Mouse (Mus musculus) intestine, postnatal 0 days (tissue): ENCODE results near the gene Slc25a41. TPM values are rescaled to one million over a fixed set of nuclear protein-coding genes. Genes with fewer than 3 reads are reported as not detected.

Experiments
- ATAC-seq: fragments of 200-750 bp; cut with Nextera tagmentation; 2 replicates; pipeline ENCODE4 v1.8.0; 2017; ENCODE audit warnings: mild to moderate bottlenecking, moderate TSS enrichment, moderate library complexity
- H3K27ac ChIP-seq: fragments of 300-500 bp; sonication (generic); 2 replicates; pipeline ENCODE4 v1.5.1; 2014; ENCODE audit warnings: mild to moderate bottlenecking, low read depth, low read length, moderate library complexity
- H3K27me3 ChIP-seq: fragments of 300-500 bp; sonication (generic); replicated peaks from 2 replicates; pipeline ENCODE4 v1.6.1; 2014; ENCODE audit warnings: low read length, mixed read lengths; ENCODE audit not compliant: control insufficient read depth, insufficient read depth
- H3K36me3 ChIP-seq: fragments of 300-500 bp; sonication (generic); 2 replicates; pipeline ENCODE4 v1.6.1; 2014; ENCODE audit warnings: mild to moderate bottlenecking, moderate library complexity; ENCODE audit not compliant: control insufficient read depth, insufficient read depth
- H3K4me1 ChIP-seq: fragments of 300-500 bp; sonication (generic); replicated peaks from 2 replicates; pipeline ENCODE4 v1.6.1; 2014; ENCODE audit warnings: antibody characterized with exemption, low read length, mixed read lengths; ENCODE audit not compliant: control insufficient read depth, insufficient read depth
- H3K4me2 ChIP-seq: fragments of 300-500 bp; sonication (generic); replicated peaks from 2 replicates; pipeline ENCODE4 v1.6.1; 2014; ENCODE audit warnings: low read depth, mild to moderate bottlenecking, moderate library complexity
- H3K4me3 ChIP-seq: fragments of 300-500 bp; sonication (generic); 2 replicates; pipeline ENCODE4 v1.5.1; 2014; ENCODE audit warnings: low read depth, low read length
- H3K9ac ChIP-seq: fragments of 300-500 bp; sonication (generic); 2 replicates; pipeline ENCODE4 v1.6.1; 2014; ENCODE audit warnings: mild to moderate bottlenecking, low read depth, low read length
- H3K9me3 ChIP-seq: fragments of 300-500 bp; sonication (generic); 2 replicates; pipeline ENCODE4 v1.6.1; 2016; ENCODE audit warnings: mixed run types; ENCODE audit not compliant: control insufficient read depth
- CTCF ChIP-seq: sonication (generic); IDR thresholded peaks from 2 replicates; pipeline ENCODE4 v1.5.1; 2016; ENCODE audit warnings: low read depth, mild to moderate bottlenecking, control low read depth, antibody characterized with exemption, moderate library complexity
- WGBS: fragments of 180-500 bp; shearing (Covaris S2); extraction: QIAGEN DNeasy Blood & Tissue Kit; methylation state at CpG from one replicate; pipeline ENCODE4 v1.1.7; 2014; 5-methylcytosine and 5-hydroxymethylcytosine counted together
- polyA plus RNA-seq: library from polyadenylated mRNA; unstranded; fragments of >200 nt; fragmentation: Nextera tagmentation; extraction: Ambion mirVana; gene quantifications from 2 replicates; pipeline ENCODE4 v1.2.1, GENCODE M21; 2015

Gene Slc25a41
- polyA plus RNA-seq, 1 experiment from 2014 or later = not detected

DNA sequence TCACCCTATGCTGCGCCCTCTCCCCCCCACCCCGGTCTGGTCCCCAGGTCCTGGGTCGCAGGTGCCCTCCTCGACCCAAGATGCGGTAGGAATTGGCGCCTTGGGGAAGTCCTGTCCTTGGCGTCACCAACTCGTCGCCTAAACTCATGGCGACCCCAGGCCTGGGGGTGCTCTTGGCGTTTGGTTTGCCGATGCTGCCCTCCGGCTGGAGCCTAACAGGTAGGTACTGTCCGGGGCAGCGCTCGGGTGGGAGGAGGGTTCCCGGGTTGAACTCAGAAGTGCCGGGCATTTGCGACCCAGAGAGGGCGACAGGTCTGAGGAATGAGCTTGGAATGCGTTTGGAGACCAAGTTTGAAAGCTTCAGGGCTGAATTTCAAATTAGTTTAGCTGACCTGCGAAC is 21.1 kb upstream of the Slc25a41 start:
- TF ChIP-seq CTCF = no peak
- peak overlapping the region; percentile 63 for H3K4me3 ChIP-seq
- H3K27ac ChIP-seq = peak overlapping the region; percentile 98
- H3K36me3 ChIP-seq = peaks cover 19% of the 10 kb centered on the region; the same call in 1 of the 2 replicates
- H3K27me3 ChIP-seq = peaks cover 8% of the 10 kb centered on the region; the same call in 1 of the 2 replicates
- H3K4me1 ChIP-seq = peaks cover 12% of the 10 kb centered on the region; the same call in 1 of the 2 replicates
- no peak for ATAC-seq
- no peaks in the 10 kb centered on the region for H3K9me3 ChIP-seq
- WGBS = under 1% methylated on average over 22 of the region's 22 CpGs
- peak overlapping the region; percentile 73 for H3K9ac ChIP-seq
- H3K4me2 ChIP-seq = peak overlapping the region; percentile 98

DNA sequence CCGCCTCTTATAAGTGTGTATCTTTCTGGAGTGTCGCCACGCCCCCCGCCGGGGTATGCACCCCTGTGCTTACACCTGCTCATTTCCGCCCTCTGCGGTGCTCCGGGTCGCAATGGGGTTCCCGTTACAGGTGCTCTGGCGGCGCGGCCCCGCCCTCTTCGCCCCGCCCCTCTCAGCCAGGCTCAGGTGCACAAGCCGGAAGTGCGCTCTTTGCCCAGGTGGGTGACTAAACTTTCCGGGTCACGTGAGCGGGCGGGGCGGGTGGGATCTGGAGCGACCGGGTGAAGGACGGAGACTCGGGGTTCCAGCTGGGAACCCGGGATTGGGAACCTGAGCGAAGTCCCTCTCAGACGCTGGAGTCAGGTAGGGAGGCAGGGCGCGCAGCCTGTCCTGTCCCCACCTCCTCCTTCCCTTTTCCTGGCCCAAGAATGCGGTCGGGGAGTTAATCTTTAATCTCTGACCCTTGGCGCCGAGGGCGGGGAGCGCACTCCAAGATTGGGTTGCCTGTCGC is 20.6 kb upstream of the Slc25a41 start:
- Histone ChIP-seq H3K4me2 (peak overlapping the region; percentile 98), H3K27ac (peak overlapping the region; percentile 98), H3K36me3 (peaks cover 19% of the 10 kb centered on the region; the same call in 1 of the 2 replicates), H3K9ac (peak overlapping the region; percentile 73), H3K9me3 (no peaks in the 10 kb centered on the region), H3K4me1 (peaks cover 12% of the 10 kb centered on the region; the same call in 1 of the 2 replicates), H3K4me3 (peak overlapping the region; percentile 63), H3K27me3 (peaks cover 8% of the 10 kb centered on the region; the same call in 1 of the 2 replicates)
- WGBS = 1% methylated on average over 38 of the region's 39 CpGs
- peak; percentile 80 for ATAC-seq
- 0 out of 2 replicates have a peak, but pooled peaks have one; percentile 12 for TF ChIP-seq CTCF

DNA sequence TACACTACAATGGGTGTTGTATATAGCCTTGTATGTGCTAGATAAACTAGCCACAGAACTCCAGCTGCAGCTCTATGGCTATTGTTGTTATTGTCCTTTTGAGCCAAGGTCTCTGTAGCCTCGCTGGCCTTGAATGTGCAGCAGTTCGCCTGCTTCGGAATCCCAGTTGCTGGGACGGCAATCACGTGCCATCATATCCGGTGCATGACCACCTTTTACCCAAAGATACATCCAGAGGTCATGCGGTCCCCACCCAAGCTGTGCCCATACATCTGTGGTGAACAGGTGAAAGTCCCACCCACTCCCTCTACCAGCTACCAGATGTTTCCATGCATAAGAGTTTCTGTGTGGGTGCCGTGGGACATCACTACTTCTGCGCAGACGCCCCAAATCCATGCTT is 19.6 kb upstream of the Slc25a41 start:
- WGBS = 34% methylated on average over 10 of the region's 10 CpGs
- Histone ChIP-seq H3K36me3 (peaks cover 9% of the 10 kb centered on the region; the same call in 1 of the 2 replicates), H3K27me3 (peaks cover 8% of the 10 kb centered on the region; the same call in 1 of the 2 replicates), H3K9me3 (no peaks in the 10 kb centered on the region), H3K9ac (0 out of 2 replicates have a peak overlapping the region, but pooled peaks have one; percentile 7), H3K4me2 (peak overlapping the region; percentile 98), H3K4me1 (peaks cover 12% of the 10 kb centered on the region; the same call in 1 of the 2 replicates), H3K4me3 (no peak overlapping the region), H3K27ac (peak overlapping the region; percentile 47)
- TF ChIP-seq CTCF = no peak
- no peak for ATAC-seq

GRCm38 (mm10) chr17:57060231-57060801 is 18.9 kb upstream of the Slc25a41 start:
- Histone ChIP-seq H3K4me3 (peak overlapping the region; percentile 68), H3K9ac (peak overlapping the region; percentile 69; the same call in 1 of the 2 replicates), H3K4me1 (peaks cover 12% of the 10 kb centered on the region; the same call in 1 of the 2 replicates), H3K36me3 (peaks cover 7% of the 10 kb centered on the region; the same call in 1 of the 2 replicates), H3K4me2 (peak overlapping the region; percentile 98), H3K27me3 (peaks cover 8% of the 10 kb centered on the region; the same call in 1 of the 2 replicates), H3K27ac (peak overlapping the region; percentile 76), H3K9me3 (no peaks in the 10 kb centered on the region)
- TF ChIP-seq CTCF = peak; percentile 81
- peak; percentile 78 for ATAC-seq
- WGBS = under 1% methylated on average over 44 of the region's 44 CpGs

GRCm38 (mm10) chr17:57059486-57059977 is 18.1 kb upstream of the Slc25a41 start, which contains the start of gene Slc25a23:
Slc25a23 (minus strand) TSS chr17:57059863.
- Histone ChIP-seq H3K9me3 (no peaks in the 10 kb centered on the region), H3K4me3 (peak within 1 kb of the TSS; percentile 68), H3K27me3 (peaks cover 8% of the 10 kb centered on the region; the same call in 1 of the 2 replicates), H3K27ac (peak within 1 kb of the TSS; percentile 76), H3K4me2 (peak within 1 kb of the TSS; percentile 98), H3K9ac (peak within 1 kb of the TSS; percentile 69), H3K4me1 (peaks cover 11% of the 10 kb centered on the region; the same call in 1 of the 2 replicates), H3K36me3 (no peaks in the 10 kb centered on the region; the same call in 1 of the 2 replicates)
- WGBS = under 1% methylated on average over 36 of the region's 45 CpGs
- no peak for TF ChIP-seq CTCF
- no peak for ATAC-seq
